Mouse (Mus musculus) liver, adult 2 months (tissue): ENCODE data around the gene Nat9. TPM values are rescaled to one million over a fixed set of nuclear protein-coding genes. Genes with fewer than 3 reads are reported as not detected.

Source experiments
- DNase-seq: peaks from one replicate; pipeline ENCODE4 v3.0.0-alpha.2; 2011; ENCODE audit warnings: low read depth, low spot score; ENCODE audit errors: extremely low read depth
- H3K27ac ChIP-seq: fragments of 200-500 bp; replicated peaks from 2 replicates; pipeline ENCODE4 v1.5.1; 2012; ENCODE audit warnings: low read depth, mild to moderate bottlenecking, control low read depth, inconsistent platforms, low read length; ENCODE audit not compliant: insufficient read depth
- H3K27me3 ChIP-seq: fragments of 200-500 bp; 2 replicates; pipeline ENCODE4 v1.6.1; 2012; ENCODE audit warnings: mild to moderate bottlenecking, moderate library complexity, low read length, inconsistent platforms; ENCODE audit not compliant: control insufficient read depth, insufficient read depth
- H3K36me3 ChIP-seq: fragments of 200-500 bp; 2 replicates; pipeline ENCODE4 v1.6.1; 2012; ENCODE audit warnings: low read length, inconsistent platforms; ENCODE audit not compliant: control insufficient read depth, insufficient read depth
- H3K4me1 ChIP-seq: fragments of 200-500 bp; 2 replicates; pipeline ENCODE4 v1.6.1; 2011; ENCODE audit warnings: low read length; ENCODE audit not compliant: control insufficient read depth, insufficient read depth
- H3K4me3 ChIP-seq: fragments of 200-500 bp; 2 replicates; pipeline ENCODE4 v1.5.1; 2011; ENCODE audit warnings: low read depth, mild to moderate bottlenecking, control low read depth, low read length, moderate library complexity; ENCODE audit not compliant: insufficient read depth
- H3K79me2 ChIP-seq: fragments of 200-500 bp; 2 replicates; pipeline ENCODE4 v1.6.1; 2012; ENCODE audit warnings: inconsistent platforms, mild to moderate bottlenecking, low read length, moderate library complexity; ENCODE audit not compliant: control insufficient read depth, insufficient read depth
- H3K9ac ChIP-seq: fragments of 200-500 bp; 2 replicates; pipeline ENCODE4 v1.6.1; 2012; ENCODE audit warnings: low read depth, mild to moderate bottlenecking, control low read depth, inconsistent platforms, low read length
- CTCF ChIP-seq: fragments of 200-500 bp; IDR thresholded peaks from 2 replicates; pipeline ENCODE4 v1.5.1; 2011; ENCODE audit warnings: low read depth, low read length, control low read depth
- POLR2A ChIP-seq: fragments of 200-500 bp; IDR thresholded peaks from 2 replicates; pipeline ENCODE4 v1.6.1; 2011; ENCODE audit warnings: low read length, control low read depth; ENCODE audit not compliant: insufficient read depth; ENCODE audit errors: extremely low read depth
- WGBS: fragments of 180-500 bp; shearing (Covaris S2); methylation state at CpG from one replicate; pipeline ENCODE4 v1.1.7; 2018; 5-methylcytosine and 5-hydroxymethylcytosine counted together
- polyA plus RNA-seq: library from polyadenylated mRNA; depleted of rRNA; stranded (reverse); fragments of >200 nt; gene quantifications from 2 replicates; pipeline ENCODE4 v1.2.3, GENCODE M21; 2012
- total RNA-seq: library from RNA; depleted of rRNA; stranded (reverse); fragments of >200 nt; gene quantifications from 2 replicates; pipeline ENCODE4 v1.2.3, GENCODE M21; 2014

The Nat9 gene
- total and polyA plus RNA-seq, 2 experiments: 28.7 to 43.7 TPM

GRCm38 (mm10) chr11:115164341-115164975, 23.2 kb downstream of the Nat9 start:
- peaks cover 40% of the 10 kb centered on the region for H3K4me1 ChIP-seq
- DNase-seq: no peak
- H3K4me3 ChIP-seq: peak overlapping the region; percentile 92
- WGBS: under 1% methylated on average over 14 of the region's 14 CpGs
- peak overlapping the region; percentile 95 for H3K27ac ChIP-seq
- peak overlapping the region; percentile 97 for H3K9ac ChIP-seq
- peaks cover 44% of the 10 kb centered on the region for H3K79me2 ChIP-seq
- peaks cover 2% of the 10 kb centered on the region; the same call in 1 of the 2 replicates for H3K36me3 ChIP-seq
- TF ChIP-seq POLR2A: no peak
- no peak for TF ChIP-seq CTCF
- H3K27me3 ChIP-seq: no peaks in the 10 kb centered on the region

GRCm38 (mm10) chr11:115163568-115164150, 24.0 kb downstream of the Nat9 start:
- peak overlapping the region; percentile 92 for H3K4me3 ChIP-seq
- H3K36me3 ChIP-seq: peaks cover 1% of the 10 kb centered on the region; the same call in 1 of the 2 replicates
- H3K79me2 ChIP-seq: peaks cover 39% of the 10 kb centered on the region
- peak overlapping the region; percentile 95 for H3K27ac ChIP-seq
- peak overlapping the region; percentile 97 for H3K9ac ChIP-seq
- H3K27me3 ChIP-seq: no peaks in the 10 kb centered on the region
- TF ChIP-seq POLR2A: no peak
- TF ChIP-seq CTCF: 0 out of 2 replicates have a peak, but pooled peaks have one; percentile 21
- H3K4me1 ChIP-seq: peaks cover 35% of the 10 kb centered on the region
- WGBS: under 1% methylated on average over 47 of the region's 47 CpGs
- DNase-seq: no peak

- H3K27ac ChIP-seq: peak within 1 kb of the TSS; percentile 95
- TF ChIP-seq CTCF (no peak), POLR2A (peak; percentile 99)
- peak within 1 kb of the TSS; percentile 97 for H3K9ac ChIP-seq
- peaks cover 28% of the 10 kb centered on the region for H3K4me1 ChIP-seq
- DNase-seq: peak; percentile 93
- H3K27me3 ChIP-seq: no peaks in the 10 kb centered on the region
- WGBS: under 1% methylated on average over 47 of the region's 47 CpGs
- peaks cover 32% of the 10 kb centered on the region for H3K79me2 ChIP-seq
- H3K4me3 ChIP-seq: peak within 1 kb of the TSS; percentile 92
- H3K36me3 ChIP-seq: no peaks in the 10 kb centered on the region
Measured at GRCm38 (mm10) chr11:115162832-115163480, 24.7 kb downstream of the Nat9 start, which contains the start of gene Slc9a3r1. Gene Slc9a3r1, plus strand, starts transcription at chr11:115163341.

DNA sequence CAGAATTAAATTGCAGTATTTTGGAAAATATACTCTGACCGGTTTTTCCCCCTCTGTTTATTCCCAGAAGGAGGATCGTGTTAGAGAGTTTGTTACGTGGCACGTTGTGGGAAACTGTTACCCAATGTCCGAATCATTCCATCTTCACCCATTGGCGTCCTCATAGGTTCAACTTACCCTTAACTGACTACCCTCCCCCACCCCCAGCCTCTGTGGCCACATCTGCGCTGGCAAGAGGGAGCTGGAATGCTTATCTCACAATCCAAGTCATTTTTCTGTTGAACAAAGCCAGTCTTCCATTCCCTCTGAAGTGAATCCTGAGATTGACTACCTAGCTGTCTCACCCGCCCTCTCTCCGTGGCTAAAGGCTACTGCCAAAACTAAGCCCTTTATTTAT, 25.5 kb downstream of the Nat9 start:
- TF ChIP-seq CTCF (no peak), POLR2A (no peak)
- Histone ChIP-seq H3K36me3 (no peaks in the 10 kb centered on the region), H3K79me2 (peaks cover 24% of the 10 kb centered on the region), H3K4me1 (peaks cover 21% of the 10 kb centered on the region), H3K27ac (peak overlapping the region; percentile 67), H3K27me3 (no peaks in the 10 kb centered on the region), H3K4me3 (no peak overlapping the region), H3K9ac (peak overlapping the region; percentile 21; the same call in 1 of the 2 replicates)
- 9% methylated on average over 9 of the region's 9 CpGs for WGBS
- DNase-seq: peak; percentile 57

GRCm38 (mm10) chr11:115161578-115162204, 26.0 kb downstream of the Nat9 start:
- 50% methylated on average over 9 of the region's 9 CpGs for WGBS
- no peak overlapping the region for H3K4me3 ChIP-seq
- TF ChIP-seq POLR2A (no peak), CTCF (no peak)

More at GRCm38 (mm10) chr11:115161578-115162204, 26.0 kb downstream of the Nat9 start:
- Histone ChIP-seq H3K27ac (peak overlapping the region; percentile 67), H3K36me3 (no peaks in the 10 kb centered on the region), H3K79me2 (peaks cover 22% of the 10 kb centered on the region), H3K27me3 (no peaks in the 10 kb centered on the region), H3K9ac (no peak overlapping the region), H3K4me1 (peaks cover 18% of the 10 kb centered on the region)
- DNase-seq: peak; percentile 31
